Mouse (Mus musculus) embryonic facial prominence, embryonic 10.5 days (tissue): ENCODE results near the gene Kdm4a. TPM values are rescaled to one million over a fixed set of nuclear protein-coding genes. Genes with fewer than 3 reads are reported as not detected.

Experiments used
- DNase-seq: peaks from one replicate; pipeline ENCODE4 v3.0.0-alpha.2; 2017; ENCODE audit warnings: low spot score
- H3K27ac ChIP-seq: fragments of 300-500 bp; sonication (generic); replicated peaks from 2 replicates; pipeline ENCODE4 v1.5.1; 2016; ENCODE audit warnings: mild to moderate bottlenecking
- H3K27me3 ChIP-seq: fragments of 300-500 bp; sonication (generic); replicated peaks from 2 replicates; pipeline ENCODE4 v1.6.1; 2016; ENCODE audit warnings: low read depth, mild to moderate bottlenecking; ENCODE audit not compliant: poor library complexity, severe bottlenecking
- H3K36me3 ChIP-seq: fragments of 300-500 bp; sonication (generic); replicated peaks from 2 replicates; pipeline ENCODE4 v1.6.1; 2016; ENCODE audit warnings: mild to moderate bottlenecking, moderate library complexity
- H3K4me1 ChIP-seq: fragments of 300-500 bp; sonication (generic); 2 replicates; pipeline ENCODE4 v1.6.1; 2016
- H3K4me3 ChIP-seq: fragments of 300-500 bp; sonication (generic); 2 replicates; pipeline ENCODE4 v1.5.1; 2016; ENCODE audit warnings: mild to moderate bottlenecking, moderate library complexity
- H3K9me3 ChIP-seq: fragments of 300-500 bp; sonication (generic); 2 replicates; pipeline ENCODE4 v1.6.1; 2016; ENCODE audit warnings: mild to moderate bottlenecking
- WGBS: fragments of 180-500 bp; shearing (Covaris S2); methylation state at CpG from one replicate; pipeline ENCODE4 v1.1.7; 2016; 5-methylcytosine and 5-hydroxymethylcytosine counted together
- polyA plus RNA-seq: library from polyadenylated mRNA; unstranded; fragments of >200 nt; fragmentation: Nextera tagmentation; extraction: Ambion mirVana; gene quantifications from 2 replicates; pipeline ENCODE4 v1.2.1, GENCODE M21; 2016

Gene Kdm4a
- 33.4 and 36.6 TPM in 2 replicates for polyA plus RNA-seq

GRCm38 (mm10) chr4:118179467-118180300 is at the start of gene Kdm4a:
TSS of gene Kdm4a (minus strand) at chr4:118180043.
- H3K4me1 ChIP-seq, result peaks cover 16% of the 10 kb centered on the region
- DNase-seq, result peak; percentile 95
- peak within 1 kb of the TSS; percentile 89 for H3K4me3 ChIP-seq
- under 1% methylated on average over 38 of the region's 38 CpGs for WGBS
- no peaks in the 10 kb centered on the region for H3K27me3 ChIP-seq
- H3K36me3 ChIP-seq, result peaks cover 28% of the 10 kb centered on the region
- H3K27ac ChIP-seq, result peak within 1 kb of the TSS; percentile 95
- H3K9me3 ChIP-seq, result no peaks in the 10 kb centered on the region

GRCm38 (mm10) chr4:118229035-118229770 is 49.4 kb upstream of the Kdm4a start:
- Histone ChIP-seq H3K9me3 (no peaks in the 10 kb centered on the region), H3K36me3 (peaks cover 100% of the 10 kb centered on the region), H3K4me3 (no peak overlapping the region), H3K27me3 (no peaks in the 10 kb centered on the region), H3K4me1 (peaks cover 13% of the 10 kb centered on the region; the same call in 1 of the 2 replicates), H3K27ac (no peak overlapping the region)
- no peak for DNase-seq
- 77% methylated on average over 6 of the region's 6 CpGs for WGBS

GRCm38 (mm10) chr4:118227398-118227797 is 47.6 kb upstream of the Kdm4a start:
- Histone ChIP-seq H3K27ac (no peak overlapping the region), H3K36me3 (peaks cover 100% of the 10 kb centered on the region), H3K9me3 (no peaks in the 10 kb centered on the region), H3K4me1 (no peaks in the 10 kb centered on the region), H3K4me3 (no peak overlapping the region), H3K27me3 (no peaks in the 10 kb centered on the region)
- no peak for DNase-seq
- 86% methylated on average over 12 of the region's 12 CpGs for WGBS

GRCm38 (mm10) chr4:118221261-118221660 is 41.4 kb upstream of the Kdm4a start:
- peaks cover 100% of the 10 kb centered on the region for H3K36me3 ChIP-seq
- WGBS, result 86% methylated on average over 7 of the region's 7 CpGs
- DNase-seq, result no peak

GRCm38 (mm10) chr4:118220756-118221155 is 40.9 kb upstream of the Kdm4a start:
- Histone ChIP-seq H3K27me3 (no peaks in the 10 kb centered on the region), H3K36me3 (peaks cover 100% of the 10 kb centered on the region), H3K27ac (no peak overlapping the region), H3K4me3 (no peak overlapping the region), H3K9me3 (no peaks in the 10 kb centered on the region), H3K4me1 (no peaks in the 10 kb centered on the region)
- DNase-seq, result no peak
- WGBS, result 85% methylated on average over 9 of the region's 9 CpGs

More at GRCm38 (mm10) chr4:118221261-118221660, 41.4 kb upstream of the Kdm4a start:
- Histone ChIP-seq H3K27me3 (no peaks in the 10 kb centered on the region), H3K4me3 (no peak overlapping the region), H3K4me1 (no peaks in the 10 kb centered on the region), H3K27ac (no peak overlapping the region), H3K9me3 (no peaks in the 10 kb centered on the region)

GRCm38 (mm10) chr4:118219487-118219886 is 39.6 kb upstream of the Kdm4a start:
- peaks cover 100% of the 10 kb centered on the region for H3K36me3 ChIP-seq
- no peak overlapping the region for H3K4me3 ChIP-seq
- H3K27me3 ChIP-seq, result no peaks in the 10 kb centered on the region
- no peaks in the 10 kb centered on the region for H3K4me1 ChIP-seq
- H3K9me3 ChIP-seq, result no peaks in the 10 kb centered on the region
- no peak overlapping the region for H3K27ac ChIP-seq
- 86% methylated on average over 6 of the region's 6 CpGs for WGBS
- DNase-seq, result no peak

GRCm38 (mm10) chr4:118218521-118218920 is 38.7 kb upstream of the Kdm4a start:
- Histone ChIP-seq H3K9me3 (no peaks in the 10 kb centered on the region), H3K36me3 (peaks cover 100% of the 10 kb centered on the region), H3K27me3 (no peaks in the 10 kb centered on the region), H3K4me1 (no peaks in the 10 kb centered on the region), H3K27ac (no peak overlapping the region), H3K4me3 (no peak overlapping the region)
- WGBS, result 90% methylated on average over 5 of the region's 5 CpGs
- DNase-seq, result no peak

- Histone ChIP-seq H3K4me3 (no peak overlapping the region), H3K36me3 (peaks cover 100% of the 10 kb centered on the region), H3K27ac (no peak overlapping the region), H3K27me3 (no peaks in the 10 kb centered on the region), H3K4me1 (no peaks in the 10 kb centered on the region), H3K9me3 (no peaks in the 10 kb centered on the region)
- peak; percentile 55 for DNase-seq
- WGBS, result 85% methylated on average over 17 of the region's 17 CpGs
These were observed 37.1 kb upstream of the Kdm4a start for GRCm38 (mm10) chr4:118216726-118217595.

GRCm38 (mm10) chr4:118214891-118215290 is 35.0 kb upstream of the Kdm4a start:
- no peak overlapping the region for H3K4me3 ChIP-seq
- no peaks in the 10 kb centered on the region for H3K4me1 ChIP-seq
- DNase-seq, result no peak
- H3K27me3 ChIP-seq, result no peaks in the 10 kb centered on the region
- 89% methylated on average over 1 of the region's 1 CpGs for WGBS
- H3K36me3 ChIP-seq, result peaks cover 100% of the 10 kb centered on the region
- H3K27ac ChIP-seq, result no peak overlapping the region
- H3K9me3 ChIP-seq, result no peaks in the 10 kb centered on the region

GRCm38 (mm10) chr4:118206918-118207640 is 27.2 kb upstream of the Kdm4a start:
- peaks cover 49% of the 10 kb centered on the region for H3K36me3 ChIP-seq
- H3K27me3 ChIP-seq, result no peaks in the 10 kb centered on the region
- 66% methylated on average over 10 of the region's 10 CpGs for WGBS
- DNase-seq, result peak; percentile 36
- H3K9me3 ChIP-seq, result no peaks in the 10 kb centered on the region
- H3K4me3 ChIP-seq, result no peak overlapping the region
- H3K4me1 ChIP-seq, result peaks cover 17% of the 10 kb centered on the region
- no peak overlapping the region; the same call in 1 of the 2 replicates for H3K27ac ChIP-seq

- Histone ChIP-seq H3K27ac (peak overlapping the region; percentile 48; the same call in 1 of the 2 replicates), H3K27me3 (no peaks in the 10 kb centered on the region), H3K4me1 (peaks cover 17% of the 10 kb centered on the region), H3K4me3 (no peak overlapping the region), H3K9me3 (no peaks in the 10 kb centered on the region), H3K36me3 (peaks cover 37% of the 10 kb centered on the region)
- DNase-seq, result no peak
- 94% methylated on average over 2 of the region's 2 CpGs for WGBS
These were observed 26.1 kb upstream of the Kdm4a start for GRCm38 (mm10) chr4:118205906-118206305.
